Mouse (Mus musculus) testis, postnatal 10 days (tissue): ENCODE results near the gene Slc5a10.

Experiments used
- DNase-seq: peaks from one replicate; pipeline ENCODE4 v3.0.0; 2021; ENCODE audit warnings: low spot score

Gene Slc5a10

GRCm38 (mm10) chr11:61720636-61721035 is at the start of gene Slc5a10:
TSS of gene Slc5a10 (minus strand) at chr11:61720826.
- DNase-seq, result no peak

- peak; percentile 100 for DNase-seq
Measured at GRCm38 (mm10) chr11:61761584-61762407, 41.2 kb upstream of the Slc5a10 start, which contains the start of gene Prpsap2. TSS of gene Prpsap2 (minus strand) at chr11:61762088.

GRCm38 (mm10) chr11:61760518-61760917 is 39.9 kb upstream of the Slc5a10 start:
- no peak for DNase-seq

GRCm38 (mm10) chr11:61757151-61757550 is 36.5 kb upstream of the Slc5a10 start:
- DNase-seq, result no peak

- DNase-seq, result no peak
Measured at GRCm38 (mm10) chr11:61751612-61752011, 31.0 kb upstream of the Slc5a10 start.

- DNase-seq, result no peak
Measured at GRCm38 (mm10) chr11:61747161-61747560, 26.5 kb upstream of the Slc5a10 start.

GRCm38 (mm10) chr11:61745781-61746180 is 25.2 kb upstream of the Slc5a10 start:
- no peak for DNase-seq

GRCm38 (mm10) chr11:61744460-61744859 is 23.8 kb upstream of the Slc5a10 start:
- DNase-seq, result no peak

- DNase-seq, result no peak
Measured at GRCm38 (mm10) chr11:61743768-61744167, 23.1 kb upstream of the Slc5a10 start.

GRCm38 (mm10) chr11:61740500-61740899 is 19.9 kb upstream of the Slc5a10 start:
- no peak for DNase-seq

- no peak for DNase-seq
Measured at GRCm38 (mm10) chr11:61737290-61737689, 16.7 kb upstream of the Slc5a10 start.

GRCm38 (mm10) chr11:61732672-61733071 is 12.0 kb upstream of the Slc5a10 start:
- DNase-seq, result no peak

- no peak for DNase-seq
Measured at GRCm38 (mm10) chr11:61728037-61728436, 7.4 kb upstream of the Slc5a10 start.

- DNase-seq, result no peak
Measured at GRCm38 (mm10) chr11:61722077-61722476, 1.5 kb upstream of the Slc5a10 start.

GRCm38 (mm10) chr11:61719826-61720225 is 800 bp downstream of the Slc5a10 start:
- no peak for DNase-seq

GRCm38 (mm10) chr11:61719387-61719786 is 1.2 kb downstream of the Slc5a10 start:
- no peak for DNase-seq

GRCm38 (mm10) chr11:61717990-61718389 is 2.6 kb downstream of the Slc5a10 start:
- no peak for DNase-seq

GRCm38 (mm10) chr11:61715130-61715529 is 5.5 kb downstream of the Slc5a10 start:
- peak; percentile 55 for DNase-seq

GRCm38 (mm10) chr11:61714346-61715117 is 6.1 kb downstream of the Slc5a10 start:
- peak; percentile 68 for DNase-seq

- peak; percentile 66 for DNase-seq
Measured at GRCm38 (mm10) chr11:61713157-61713855, 7.3 kb downstream of the Slc5a10 start.

GRCm38 (mm10) chr11:61708928-61709327 is 11.7 kb downstream of the Slc5a10 start:
- DNase-seq, result no peak

- DNase-seq, result no peak
Measured at GRCm38 (mm10) chr11:61706232-61706631, 14.4 kb downstream of the Slc5a10 start.
